Mouse (Mus musculus): ENCODE results near the gene Flt3l.
"Not testable (repeated sequence)": the region's sequence is repeated elsewhere in the genome, so short reads cannot be mapped to it uniquely, and the experiment has no call there.

- TF ChIP-seq CTCF (IDR thresholded peaks at IDR 0.05; ENCODE audit: low read depth) = peak; percentile 69
- not testable (repeated sequence) for TF ChIP-seq EP300 (optimal IDR thresholded peaks at IDR 0.05)
These were observed 37.5 kb upstream of the Flt3l start for GRCm38 (mm10) chr7:45173772-45174171.

All from stomach, postnatal 0 days (tissue).